Mouse (Mus musculus): ENCODE measurements at regions not wholly inside any gene's neighbourhood (a gene's known extent, or its start where the extent isn't known, plus 50 kb on each side); places are given as distances from the start of the nearest gene placed in this dataset.

DNA sequence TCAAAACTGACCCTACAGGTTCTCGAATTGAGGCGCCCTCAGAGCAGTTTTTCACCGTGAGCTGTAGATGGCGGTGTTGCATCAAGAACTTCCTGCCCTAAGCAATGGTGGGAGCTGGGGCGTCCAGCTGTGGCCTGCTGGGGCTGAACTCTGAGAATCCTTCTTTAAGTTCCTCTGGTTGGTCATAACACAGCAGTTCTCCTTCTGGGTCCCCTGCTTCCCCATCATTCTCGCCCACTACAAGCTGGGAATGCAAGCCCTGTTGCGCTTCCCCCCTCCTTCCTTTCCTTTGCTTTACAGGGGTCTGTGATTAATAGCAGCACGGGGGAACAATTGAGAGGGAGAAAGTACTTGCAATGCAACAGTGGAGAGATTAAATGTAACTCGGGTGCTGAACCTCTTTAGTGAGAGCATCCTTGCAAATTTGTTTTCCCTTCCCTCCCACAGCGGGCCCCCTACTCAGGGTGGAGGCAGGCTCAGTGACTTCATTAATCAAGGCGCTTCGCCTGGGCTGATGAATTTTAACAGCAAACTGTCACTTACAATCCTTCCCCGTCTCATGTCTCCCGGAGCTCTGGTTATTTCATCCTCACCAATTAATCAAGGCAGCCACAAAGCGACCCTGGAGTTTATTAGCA is 794.3 kb upstream of the Api5 start:
- DNase-seq (ENCODE audit: low spot score), result peak; percentile 34

DNA sequence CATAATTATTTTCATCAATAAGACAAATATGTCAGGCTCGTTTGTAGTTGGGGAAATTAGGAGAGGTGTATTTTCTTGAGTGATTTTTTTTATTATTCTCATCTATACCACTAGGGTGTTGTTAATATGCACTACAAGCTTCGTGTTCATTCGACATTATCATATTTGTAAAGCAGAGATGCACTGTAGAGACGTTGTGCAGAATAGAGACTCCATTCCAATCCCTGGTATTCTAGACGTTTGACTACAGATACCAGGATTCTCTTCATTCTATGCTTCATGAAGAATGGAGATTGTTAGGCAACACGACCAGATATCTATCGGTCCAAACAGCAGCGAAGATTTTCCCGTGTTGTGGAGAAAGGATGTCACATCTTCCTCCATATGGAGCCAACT is 793.8 kb upstream of the Api5 start:
- no peak for DNase-seq (ENCODE audit: low spot score)

DNA sequence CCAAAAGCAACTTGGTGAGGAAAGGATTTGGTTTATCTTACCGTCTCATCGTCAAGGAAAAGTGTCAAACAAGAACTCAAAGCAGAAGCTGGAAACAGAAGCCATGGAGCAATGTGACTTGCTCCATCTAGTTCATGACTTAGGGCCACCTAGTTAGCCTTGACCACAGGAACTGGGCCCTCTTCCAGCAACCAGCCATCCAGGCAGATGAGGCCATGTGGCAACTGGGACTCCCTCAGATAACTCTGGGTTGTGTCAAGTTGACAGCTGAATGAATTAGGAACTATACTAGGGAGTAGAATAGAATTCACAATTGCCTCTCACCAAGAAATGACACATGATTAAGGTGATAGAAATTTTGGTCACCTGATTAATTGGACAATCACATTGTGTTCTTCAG is 791.5 kb upstream of the Api5 start:
- DNase-seq (ENCODE audit: low spot score), result peak; percentile 61

DNA sequence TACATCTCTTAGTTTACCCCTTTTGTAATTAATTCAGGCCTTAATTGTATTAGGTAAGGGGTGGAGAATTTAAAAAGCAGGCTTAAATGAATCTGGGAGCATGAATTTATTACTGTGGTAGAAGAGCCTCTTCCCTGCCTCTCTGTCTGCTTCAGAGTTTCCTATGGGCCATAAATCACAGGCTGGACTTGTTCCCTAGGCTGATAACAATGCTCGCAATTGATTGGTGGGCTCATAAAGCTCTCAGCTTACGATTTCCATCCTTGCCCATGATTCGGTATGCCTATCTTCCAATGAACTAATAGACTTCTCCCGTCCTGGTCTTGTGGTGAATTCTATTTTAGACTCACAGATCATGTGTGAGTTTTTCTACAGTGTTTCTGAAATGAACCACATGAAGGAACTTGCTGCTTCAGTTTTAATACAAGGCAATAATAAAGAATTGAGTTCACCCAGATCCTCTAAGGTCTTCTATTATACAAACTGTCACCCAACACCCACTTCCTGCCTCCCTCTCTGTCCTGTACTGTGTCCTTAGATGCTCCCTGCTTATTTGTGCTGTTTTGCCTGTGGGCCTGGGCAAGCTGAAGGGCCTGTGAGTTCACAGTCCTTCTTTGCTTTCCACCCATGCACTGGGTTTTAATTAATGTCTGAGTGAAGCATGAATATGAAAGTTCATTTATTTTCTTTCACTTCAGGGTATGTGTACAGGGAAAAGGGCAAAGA is 772.4 kb upstream of the Api5 start:
- DNase-seq (ENCODE audit: low spot score), result no peak

All from MN1 (cell line).